Mouse (Mus musculus) bone marrow, adult 2 months (tissue): ENCODE results near the gene Mak.

ENCODE experiments used
- CTCF ChIP-seq: fragments of 200-500 bp; IDR thresholded peaks from 2 replicates; pipeline ENCODE4 v1.5.1; 2011; ENCODE audit warnings: low read length, control low read depth; ENCODE audit not compliant: control insufficient read depth, insufficient read depth
- POLR2A ChIP-seq: fragments of 200-500 bp; IDR thresholded peaks from 2 replicates; pipeline ENCODE4 v1.6.1; 2011; ENCODE audit warnings: low read depth, mild to moderate bottlenecking, control low read depth, low read length, borderline replicate concordance; ENCODE audit not compliant: control insufficient read depth

- no peak for TF ChIP-seq POLR2A
- TF ChIP-seq CTCF, result no peak
These were observed 61.3 kb downstream of the Mak start for GRCm38 (mm10) chr13:41018236-41018635.
